Mouse (Mus musculus): ENCODE measurements around the gene Trim62. TPM values are rescaled to one million over a fixed set of nuclear protein-coding genes. Genes with fewer than 3 reads are reported as not detected.

The Trim62 gene
- 2.8 and 2.9 TPM in 2 replicates for polyA plus RNA-seq (2015; fragmentation: Nextera tagmentation; extraction: Ambion mirVana)

DNA sequence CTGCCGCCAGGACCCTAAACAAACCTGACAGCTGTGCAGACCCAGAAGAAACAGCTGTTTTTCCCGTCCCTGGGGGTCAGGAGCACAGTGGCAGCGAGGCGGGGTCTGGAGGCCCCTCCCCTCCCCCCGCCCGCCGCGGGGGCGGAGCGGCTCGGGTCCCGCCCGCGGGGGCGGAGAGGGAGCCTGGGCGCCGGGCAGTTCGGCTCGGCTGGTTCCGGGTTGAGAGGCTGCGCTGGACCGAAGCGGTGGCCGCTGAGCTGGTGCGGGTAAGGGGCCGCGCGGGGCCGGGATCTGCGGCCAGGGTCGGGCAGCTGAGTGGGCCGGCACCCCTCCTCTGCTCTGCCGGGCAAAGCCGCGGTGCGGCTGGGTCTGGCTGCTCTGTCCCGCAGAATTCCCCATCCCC lies at the start of gene Trim62:
Gene Trim62, plus strand, starts transcription at position 202 of the 403 bp plus-strand sequence.
- H3K27me3 ChIP-seq (replicated peaks) = peaks cover 25% of the 10 kb centered on the region
- under 1% methylated on average over 32 of the region's 37 CpGs for WGBS
- peak within 1 kb of the TSS; percentile 54; the same call in 1 of the 2 replicates for H3K27ac ChIP-seq (replicated peaks)
- H3K9me3 ChIP-seq = peaks cover 5% of the 10 kb centered on the region
- H3K9ac ChIP-seq = peak within 1 kb of the TSS; percentile 85
- peak within 1 kb of the TSS; percentile 100 for H3K4me2 ChIP-seq
- H3K4me1 ChIP-seq = peaks cover 24% of the 10 kb centered on the region
- H3K4me3 ChIP-seq = peak within 1 kb of the TSS; percentile 81
- H3K36me3 ChIP-seq = peaks cover 9% of the 10 kb centered on the region
- peak; percentile 75 for ATAC-seq (ENCODE audit: extremely low read depth, insufficient number of reproducible peaks, low FRiP score, low TSS enrichment)

DNA sequence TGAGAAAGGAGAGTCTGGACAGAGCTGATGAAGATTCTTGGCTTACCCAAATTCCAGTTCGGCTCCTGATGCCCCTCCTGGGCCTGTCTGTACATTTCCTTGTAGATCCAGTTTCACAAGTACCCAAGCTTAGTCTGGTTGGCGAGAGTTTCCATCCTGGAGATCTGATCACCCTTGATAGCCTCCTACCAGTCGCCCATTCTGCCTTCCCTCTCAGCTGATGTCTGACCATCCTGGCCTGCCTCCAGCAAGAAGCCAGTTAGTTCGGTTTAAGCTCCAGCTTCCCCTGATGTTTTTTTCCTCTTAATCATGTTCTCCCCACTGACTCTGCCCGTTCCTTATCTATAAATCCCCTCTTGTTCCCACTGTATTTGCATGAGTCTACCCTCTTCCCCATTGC lies 45.2 kb upstream of the Trim62 start:
- no peak overlapping the region for H3K9ac ChIP-seq
- H3K36me3 ChIP-seq = no peaks in the 10 kb centered on the region
- peak overlapping the region; percentile 89 for H3K27ac ChIP-seq (replicated peaks)
- H3K27me3 ChIP-seq (replicated peaks) = no peaks in the 10 kb centered on the region
- H3K9me3 ChIP-seq = no peaks in the 10 kb centered on the region
- ATAC-seq (ENCODE audit: extremely low read depth, insufficient number of reproducible peaks, low FRiP score, low TSS enrichment) = no peak
- WGBS = 31% methylated on average over 5 of the region's 5 CpGs
- no peak overlapping the region for H3K4me2 ChIP-seq
- H3K4me1 ChIP-seq = peaks cover 41% of the 10 kb centered on the region
- H3K4me3 ChIP-seq = no peak overlapping the region

- H3K4me2 ChIP-seq = 0 out of 2 replicates have a peak overlapping the region, but pooled peaks have one; percentile 11
Observed at GRCm38 (mm10) chr4:128839811-128840738, 43.3 kb upstream of the Trim62 start.

DNA sequence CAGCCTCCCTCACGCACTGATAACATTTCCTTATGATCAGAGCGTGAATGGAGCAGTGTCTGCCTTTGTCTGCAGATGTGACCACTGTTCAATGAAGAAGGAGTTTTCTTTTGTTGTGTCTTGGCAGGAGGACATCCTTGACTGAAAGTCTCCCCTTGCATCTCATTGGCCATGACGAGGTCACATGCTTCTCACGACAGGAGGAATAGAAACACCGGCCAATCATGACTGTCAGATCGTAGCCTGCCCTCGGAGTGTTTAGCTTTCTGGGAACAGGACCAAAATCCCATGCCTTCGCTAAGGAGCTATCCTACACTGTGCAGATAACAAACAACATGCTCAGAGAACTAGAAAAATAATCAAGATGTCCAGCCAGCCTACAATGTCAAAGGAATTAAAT lies 42.1 kb upstream of the Trim62 start:
- Histone ChIP-seq H3K9ac (no peak overlapping the region), H3K36me3 (no peaks in the 10 kb centered on the region), H3K27me3 (replicated peaks) (no peaks in the 10 kb centered on the region), H3K9me3 (no peaks in the 10 kb centered on the region), H3K4me2 (no peak overlapping the region), H3K4me3 (no peak overlapping the region), H3K4me1 (peaks cover 45% of the 10 kb centered on the region), H3K27ac (replicated peaks) (peak overlapping the region; percentile 89)
- no peak for ATAC-seq (ENCODE audit: extremely low read depth, insufficient number of reproducible peaks, low FRiP score, low TSS enrichment)
- WGBS = 40% methylated on average over 8 of the region's 8 CpGs

More at GRCm38 (mm10) chr4:128839811-128840738, 43.3 kb upstream of the Trim62 start:
- H3K9ac ChIP-seq = no peak overlapping the region
- peak overlapping the region; percentile 89 for H3K27ac ChIP-seq (replicated peaks)
- no peak overlapping the region for H3K4me3 ChIP-seq
- WGBS = 33% methylated on average over 16 of the region's 16 CpGs
- no peaks in the 10 kb centered on the region for H3K9me3 ChIP-seq
- H3K4me1 ChIP-seq = peaks cover 41% of the 10 kb centered on the region
- H3K27me3 ChIP-seq (replicated peaks) = no peaks in the 10 kb centered on the region
- peak; percentile 73 for ATAC-seq (ENCODE audit: extremely low read depth, insufficient number of reproducible peaks, low FRiP score, low TSS enrichment)
- no peaks in the 10 kb centered on the region for H3K36me3 ChIP-seq

GRCm38 (mm10) chr4:128844566-128844965 lies 38.8 kb upstream of the Trim62 start:
- H3K9me3 ChIP-seq = no peaks in the 10 kb centered on the region
- H3K36me3 ChIP-seq = no peaks in the 10 kb centered on the region
- ATAC-seq (ENCODE audit: extremely low read depth, insufficient number of reproducible peaks, low FRiP score, low TSS enrichment) = no peak
- H3K27ac ChIP-seq (replicated peaks) = no peak overlapping the region
- H3K27me3 ChIP-seq (replicated peaks) = no peaks in the 10 kb centered on the region
- H3K4me3 ChIP-seq = no peak overlapping the region
- no peak overlapping the region for H3K9ac ChIP-seq
- 44% methylated on average over 13 of the region's 13 CpGs for WGBS
- peaks cover 29% of the 10 kb centered on the region for H3K4me1 ChIP-seq
- H3K4me2 ChIP-seq = no peak overlapping the region

GRCm38 (mm10) chr4:128845367-128845973 lies 37.9 kb upstream of the Trim62 start:
- no peak overlapping the region for H3K4me2 ChIP-seq
- H3K4me3 ChIP-seq = no peak overlapping the region
- H3K27ac ChIP-seq (replicated peaks) = no peak overlapping the region
- peaks cover 20% of the 10 kb centered on the region for H3K4me1 ChIP-seq
- WGBS = 59% methylated on average over 12 of the region's 12 CpGs
- H3K9ac ChIP-seq = no peak overlapping the region
- no peaks in the 10 kb centered on the region for H3K27me3 ChIP-seq (replicated peaks)
- H3K36me3 ChIP-seq = no peaks in the 10 kb centered on the region
- no peak for ATAC-seq (ENCODE audit: extremely low read depth, insufficient number of reproducible peaks, low FRiP score, low TSS enrichment)
- H3K9me3 ChIP-seq = no peaks in the 10 kb centered on the region

GRCm38 (mm10) chr4:128848961-128849360 lies 34.4 kb upstream of the Trim62 start:
- Histone ChIP-seq H3K9ac (no peak overlapping the region), H3K4me2 (no peak overlapping the region), H3K27me3 (replicated peaks) (no peaks in the 10 kb centered on the region), H3K4me3 (no peak overlapping the region), H3K4me1 (peaks cover 15% of the 10 kb centered on the region), H3K27ac (replicated peaks) (no peak overlapping the region), H3K36me3 (no peaks in the 10 kb centered on the region), H3K9me3 (no peaks in the 10 kb centered on the region)
- 83% methylated on average over 3 of the region's 3 CpGs for WGBS
- ATAC-seq (ENCODE audit: extremely low read depth, insufficient number of reproducible peaks, low FRiP score, low TSS enrichment) = no peak

- no peak overlapping the region for H3K9ac ChIP-seq
Observed at GRCm38 (mm10) chr4:128849686-128850085, 33.7 kb upstream of the Trim62 start.

GRCm38 (mm10) chr4:128852266-128852887 lies 31.0 kb upstream of the Trim62 start:
- 46% methylated on average over 12 of the region's 12 CpGs for WGBS
- Histone ChIP-seq H3K36me3 (no peaks in the 10 kb centered on the region), H3K9me3 (no peaks in the 10 kb centered on the region), H3K27me3 (replicated peaks) (no peaks in the 10 kb centered on the region), H3K27ac (replicated peaks) (no peak overlapping the region), H3K9ac (0 out of 2 replicates have a peak overlapping the region, but pooled peaks have one; percentile 7), H3K4me2 (no peak overlapping the region), H3K4me1 (peaks cover 17% of the 10 kb centered on the region), H3K4me3 (no peak overlapping the region)
- ATAC-seq (ENCODE audit: extremely low read depth, insufficient number of reproducible peaks, low FRiP score, low TSS enrichment) = no peak

More at GRCm38 (mm10) chr4:128849686-128850085, 33.7 kb upstream of the Trim62 start:
- no peaks in the 10 kb centered on the region for H3K36me3 ChIP-seq
- H3K27ac ChIP-seq (replicated peaks) = no peak overlapping the region
- H3K4me2 ChIP-seq = no peak overlapping the region
- no peaks in the 10 kb centered on the region for H3K27me3 ChIP-seq (replicated peaks)
- peaks cover 15% of the 10 kb centered on the region for H3K4me1 ChIP-seq
- H3K9me3 ChIP-seq = no peaks in the 10 kb centered on the region
- H3K4me3 ChIP-seq = no peak overlapping the region
- ATAC-seq (ENCODE audit: extremely low read depth, insufficient number of reproducible peaks, low FRiP score, low TSS enrichment) = no peak
- 72% methylated on average over 7 of the region's 7 CpGs for WGBS

GRCm38 (mm10) chr4:128853117-128853516 lies 30.3 kb upstream of the Trim62 start:
- no peaks in the 10 kb centered on the region for H3K36me3 ChIP-seq
- no peak overlapping the region for H3K27ac ChIP-seq (replicated peaks)
- H3K4me2 ChIP-seq = no peak overlapping the region
- no peak for ATAC-seq (ENCODE audit: extremely low read depth, insufficient number of reproducible peaks, low FRiP score, low TSS enrichment)
- no peaks in the 10 kb centered on the region for H3K9me3 ChIP-seq
- no peak overlapping the region for H3K9ac ChIP-seq
- H3K4me1 ChIP-seq = peaks cover 17% of the 10 kb centered on the region
- no peaks in the 10 kb centered on the region for H3K27me3 ChIP-seq (replicated peaks)
- no peak overlapping the region for H3K4me3 ChIP-seq
- WGBS = 85% methylated on average over 11 of the region's 11 CpGs

DNA sequence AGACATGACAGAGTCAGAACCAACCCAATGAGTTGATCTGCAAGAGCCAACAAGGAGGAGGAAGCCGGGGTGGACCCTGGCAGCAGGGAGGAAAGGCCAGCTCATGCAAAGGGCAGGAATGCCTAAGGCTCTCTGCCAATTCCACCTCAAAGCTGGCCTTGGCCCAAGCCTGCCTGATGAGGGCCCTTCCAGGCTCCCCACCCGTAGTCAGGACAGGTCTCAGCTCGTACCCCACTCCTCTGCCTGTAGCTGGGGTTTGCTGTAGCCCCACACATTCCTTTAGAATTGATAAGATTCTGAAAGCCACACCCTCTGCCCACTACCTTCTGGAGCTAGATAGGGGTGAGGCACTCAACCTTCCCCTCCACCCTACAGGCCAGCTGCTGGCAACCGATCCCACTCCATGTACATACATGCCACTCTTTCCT lies 27.8 kb upstream of the Trim62 start:
- Histone ChIP-seq H3K4me3 (no peak overlapping the region), H3K4me2 (no peak overlapping the region), H3K4me1 (peaks cover 17% of the 10 kb centered on the region), H3K9me3 (0 out of 2 replicates have a peak, but pooled peaks cover 2% of the 10 kb centered on the region), H3K27me3 (replicated peaks) (no peaks in the 10 kb centered on the region), H3K9ac (0 out of 2 replicates have a peak overlapping the region, but pooled peaks have one; percentile 14), H3K36me3 (no peaks in the 10 kb centered on the region), H3K27ac (replicated peaks) (0 out of 2 replicates have a peak overlapping the region, but pooled peaks have one; percentile 24)
- WGBS = 30% methylated on average over 4 of the region's 4 CpGs
- ATAC-seq (ENCODE audit: extremely low read depth, insufficient number of reproducible peaks, low FRiP score, low TSS enrichment) = no peak
